Mouse (Mus musculus) MEL-GATA-1-ER (cell line): Measurements from ENCODE around the gene Arl13a.
A peak's percentile ranks its signal among the peaks of the same experiment; 100 is the strongest.
"Not testable (repeated sequence)": the region's sequence is repeated elsewhere in the genome, so short reads cannot be mapped to it uniquely, and the experiment has no call there.

ENCODE experiments used
- DNase-seq: peaks from one replicate; pipeline ENCODE4 v3.0.0-alpha.2; 2012; ENCODE audit warnings: low read depth; ENCODE audit errors: extremely low read depth

Arl13a gene

GRCm38 (mm10) chrX:134187201-134187600, at the start of gene Arl13a:
TSS of gene Arl13a (plus strand) at chrX:134187501.
- not testable (repeated sequence) for DNase-seq

- DNase-seq: no peak
These were observed 47.3 kb upstream of the Arl13a start for GRCm38 (mm10) chrX:134140024-134140423.

GRCm38 (mm10) chrX:134141551-134141950, 45.8 kb upstream of the Arl13a start:
- no peak for DNase-seq

- peak; percentile 92 for DNase-seq
These were observed 45.3 kb upstream of the Arl13a start for GRCm38 (mm10) chrX:134141986-134142385.

GRCm38 (mm10) chrX:134158151-134158550, 29.1 kb upstream of the Arl13a start:
- no peak for DNase-seq

- no peak for DNase-seq
These were observed 26.9 kb upstream of the Arl13a start for GRCm38 (mm10) chrX:134160442-134160841.

GRCm38 (mm10) chrX:134162043-134162720, 25.1 kb upstream of the Arl13a start, which contains the start of gene Xkrx:
TSS of gene Xkrx (minus strand) at chrX:134162076.
- DNase-seq: no peak

- DNase-seq: no peak
These were observed 24.5 kb upstream of the Arl13a start for GRCm38 (mm10) chrX:134162826-134163225.

GRCm38 (mm10) chrX:134163484-134163883, 23.8 kb upstream of the Arl13a start:
- peak; percentile 71 for DNase-seq

GRCm38 (mm10) chrX:134170584-134170983, 16.7 kb upstream of the Arl13a start:
- DNase-seq: no peak

- DNase-seq: peak; percentile 26
These were observed 12.6 kb upstream of the Arl13a start for GRCm38 (mm10) chrX:134174699-134175098.

GRCm38 (mm10) chrX:134208491-134208890, 21.2 kb downstream of the Arl13a start:
- DNase-seq: peak; percentile 43

- no peak for DNase-seq
These were observed 23.9 kb downstream of the Arl13a start for GRCm38 (mm10) chrX:134211151-134211642.

- no peak for DNase-seq
These were observed 30.9 kb downstream of the Arl13a start for GRCm38 (mm10) chrX:134218161-134218560.

- no peak for DNase-seq
These were observed 33.3 kb downstream of the Arl13a start for GRCm38 (mm10) chrX:134220618-134221017.

- no peak for DNase-seq
These were observed 34.6 kb downstream of the Arl13a start, which contains the start of gene Nox1 for GRCm38 (mm10) chrX:134221856-134222255. TSS of gene Nox1 (minus strand) at chrX:134221956.

- no peak for DNase-seq
These were observed 45.7 kb downstream of the Arl13a start for GRCm38 (mm10) chrX:134233048-134233447.

GRCm38 (mm10) chrX:134238266-134238665, 51.0 kb downstream of the Arl13a start:
- no peak for DNase-seq

- no peak for DNase-seq
These were observed 58.6 kb downstream of the Arl13a start for GRCm38 (mm10) chrX:134245946-134246345.

GRCm38 (mm10) chrX:134248202-134248601, 60.9 kb downstream of the Arl13a start:
- DNase-seq: no peak
